Mouse (Mus musculus): ENCODE data around the gene Dtd1.

DNA sequence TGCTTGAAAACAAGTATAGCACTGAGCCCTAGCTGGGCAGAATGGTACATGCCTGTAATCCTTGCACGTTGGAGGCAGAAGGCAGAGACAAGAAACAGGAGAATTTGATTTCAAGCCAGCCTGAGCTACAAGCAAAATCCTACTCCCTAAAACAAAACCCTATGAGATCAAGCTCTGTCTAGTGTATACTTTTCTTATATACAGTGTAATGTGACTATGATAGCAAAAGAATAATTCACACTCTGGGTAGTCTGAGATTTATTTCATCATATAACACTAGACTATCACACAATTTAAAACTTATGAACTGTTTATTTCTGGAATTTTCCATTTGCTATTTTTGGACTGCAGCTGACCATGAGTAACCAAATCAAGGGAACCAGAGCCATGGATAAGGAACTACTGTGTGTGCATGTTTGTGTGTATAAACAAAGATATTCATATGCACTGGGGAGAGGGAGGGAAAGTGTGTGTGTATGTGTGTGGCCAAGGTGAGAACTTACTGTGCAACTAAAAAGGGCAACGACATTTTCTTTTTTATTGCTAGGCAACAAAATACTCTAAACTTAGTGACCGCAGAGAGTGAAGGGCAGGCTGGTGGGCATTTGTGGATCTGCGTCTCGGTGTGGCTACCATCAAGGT, 70.7 kb downstream of the Dtd1 start:
- TF ChIP-seq E2F4 (IDR thresholded peaks at IDR 0.05; ENCODE audit: insufficient read depth) (no peak), POLR2A (IDR thresholded peaks at IDR 0.05; ENCODE audit: insufficient read length, low read depth) (no peak), MAX (IDR thresholded peaks at IDR 0.05; ENCODE audit: low read depth) (no peak), TCF12 (IDR thresholded peaks at IDR 0.05; ENCODE audit: insufficient read depth, poor library complexity, severe bottlenecking) (no peak), USF1 (IDR thresholded peaks at IDR 0.05; ENCODE audit: low read depth) (no peak), REST (IDR thresholded peaks at IDR 0.05; ENCODE audit: insufficient read depth, insufficient read length) (no peak), CEBPB (IDR thresholded peaks at IDR 0.05; ENCODE audit: insufficient read depth, poor library complexity, severe bottlenecking) (no peak), SRF (IDR thresholded peaks at IDR 0.05; ENCODE audit: control insufficient read depth, insufficient read length, low read depth) (no peak), POLR2AphosphoS2 (IDR thresholded peaks at IDR 0.05; ENCODE audit: insufficient read length, low read depth) (no peak), MYOG (IDR thresholded peaks at IDR 0.05; ENCODE audit: control insufficient read depth in 1 of 3, insufficient read depth in 1 of 3, insufficient read length in 2 of 3, low read depth in 2 of 3) (no peak), TCF3 (IDR thresholded peaks at IDR 0.05; ENCODE audit: insufficient read length, low read depth) (no peak)
